Mouse (Mus musculus): ENCODE measurements around the gene Vmp1. TPM values are rescaled to one million over a fixed set of nuclear protein-coding genes. Genes with fewer than 3 reads are reported as not detected.

Vmp1 gene
- polyA plus RNA-seq, 1 experiment from 2014 or later, result 144 TPM

MicroRNAs encoded within 50 kb of the gene (microRNA counts, 519-probe panel; counts per million panel counts)
- microRNA mmu-miR-21, result 3,190 counts per million, percentile 85 among the panel's probes with 10 or more counts

Small RNAs within 50 kb of the gene (microRNA-seq; reads per million reads assigned to microRNA genes)
- gene Mir21a, result 7,421 reads per million, percentile 94 among the genes with 10 or more reads in this experiment

Other genes starting within 250 kb of the Vmp1 start
- gene Rnft1, start 199.2 kb downstream of the Vmp1 start, polyA plus RNA-seq (2015; fragmentation: Nextera tagmentation; extraction: Ambion mirVana), result 42.3 and 45.9 TPM in 2 replicates
- gene Rps6kb1, start 139.0 kb downstream of the Vmp1 start, polyA plus RNA-seq (2015; fragmentation: Nextera tagmentation; extraction: Ambion mirVana), result 60.9 and 70.7 TPM in 2 replicates
- 10.3 and 10.5 TPM in 2 replicates for gene Tubd1, start 138.8 kb downstream of the Vmp1 start, polyA plus RNA-seq (2015; fragmentation: Nextera tagmentation; extraction: Ambion mirVana)
- 35.8 and 38.2 TPM in 2 replicates for gene Ptrh2, start 149 bp upstream of the Vmp1 start, polyA plus RNA-seq (2015; fragmentation: Nextera tagmentation; extraction: Ambion mirVana)
- gene Cltc, start 73.7 kb upstream of the Vmp1 start, polyA plus RNA-seq (2015; fragmentation: Nextera tagmentation; extraction: Ambion mirVana), result 148 and 157 TPM in 2 replicates
- gene Dhx40, start 123.9 kb upstream of the Vmp1 start, polyA plus RNA-seq (2015; fragmentation: Nextera tagmentation; extraction: Ambion mirVana), result 33.4 and 37.5 TPM in 2 replicates

All from kidney, embryonic 15.5 days (tissue).